Mouse (Mus musculus): ENCODE results near the gene Samd13. TPM values are rescaled to one million over a fixed set of nuclear protein-coding genes. Genes with fewer than 3 reads are reported as not detected.

The Samd13 gene
- polyA plus RNA-seq, 2 experiments: 0.06 to 0.15 TPM

DNA sequence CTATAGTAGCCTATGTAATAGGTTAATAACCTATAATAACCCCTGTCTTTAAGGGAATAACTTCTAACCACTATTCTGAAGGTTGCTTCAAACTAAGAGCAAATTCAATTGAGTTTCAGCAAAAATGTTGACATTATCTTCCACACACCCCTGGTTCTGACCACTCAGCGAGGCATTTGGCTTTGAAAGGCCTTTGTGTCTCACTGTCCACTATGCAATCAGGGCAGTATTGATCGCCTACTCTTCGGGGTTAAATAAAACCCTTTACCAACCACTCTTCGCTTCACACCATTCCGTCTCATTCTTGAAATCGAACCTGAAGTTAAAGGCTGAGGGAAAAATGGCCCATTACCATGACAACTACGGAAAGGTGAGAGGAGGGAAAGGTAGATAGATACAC lies 88.5 kb downstream of the Samd13 start:
- Histone ChIP-seq H3K4me2 (ENCODE audit: low read depth) (no peak overlapping the region), H3K4me3 (ENCODE audit: insufficient read depth in 1 of 2, low read depth in 2 of 2, low read length in 2 of 2) (no peak overlapping the region), H3K36me3 (replicated peaks; ENCODE audit: control insufficient read depth, insufficient read depth, low read depth) (no peaks in the 10 kb centered on the region), H3K9ac (replicated peaks) (no peak overlapping the region), H3K9me3 (ENCODE audit: control insufficient read depth, low read length) (no peaks in the 10 kb centered on the region), H3K27ac (no peak overlapping the region), H3K4me1 (replicated peaks; ENCODE audit: control insufficient read depth in 2 of 2, insufficient read depth in 2 of 2, low read length in 1 of 2) (peaks cover 3 to 10% of the 10 kb centered on the region in 2 experiments; a peak in 3 of 4 replicates), H3K27me3 (ENCODE audit: control insufficient read depth, insufficient read depth, low read length) (no peaks in the 10 kb centered on the region)
- no peak for DNase-seq (ENCODE audit: low read depth in 3 of 3, low spot score in 3 of 3)
- ATAC-seq (ENCODE audit: insufficient read depth): no peak
- TF ChIP-seq CTCF (IDR thresholded peaks at IDR 0.05; ENCODE audit: low read depth): no peak
- TF ChIP-seq EP300 (IDR thresholded peaks at IDR 0.05; ENCODE audit: low read depth): no peak
- WGBS (ENCODE audit: insufficient replicate concordance): 69% methylated on average over 7 of the region's 7 CpGs

DNA sequence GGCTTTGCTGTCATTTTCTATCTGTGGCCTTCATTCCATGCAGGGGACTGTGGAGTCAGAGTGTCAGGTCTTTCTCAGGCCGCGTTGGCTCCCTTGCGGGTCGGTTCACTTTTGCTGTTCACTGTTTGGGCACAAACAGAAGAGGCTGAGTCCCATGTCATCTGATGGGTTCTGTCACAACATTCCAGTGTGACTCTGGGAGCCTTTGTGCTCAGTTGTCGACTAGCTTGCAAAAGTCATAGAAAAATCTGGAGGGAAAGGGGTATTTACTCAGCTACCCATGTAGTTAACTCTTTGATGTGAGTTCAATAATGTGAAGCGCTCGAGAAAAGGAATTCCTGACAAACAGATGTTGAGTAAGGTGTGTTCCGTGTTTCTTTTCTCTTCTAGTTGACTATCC lies 89.0 kb downstream of the Samd13 start:
- ATAC-seq (ENCODE audit: insufficient read depth) (no peak), DNase-seq (ENCODE audit: low read depth in 3 of 3, low spot score in 3 of 3) (no peak)
- H3K27ac ChIP-seq: no peak overlapping the region
- H3K36me3 ChIP-seq (replicated peaks; ENCODE audit: control insufficient read depth, insufficient read depth, low read depth): no peaks in the 10 kb centered on the region
- H3K9me3 ChIP-seq (ENCODE audit: control insufficient read depth, low read length): no peaks in the 10 kb centered on the region
- H3K4me1 ChIP-seq (replicated peaks; ENCODE audit: control insufficient read depth in 2 of 2, insufficient read depth in 2 of 2, low read length in 1 of 2): peaks cover 3 to 10% of the 10 kb centered on the region in 2 experiments; a peak in 2 of 4 replicates
- 69% methylated on average over 8 of the region's 8 CpGs for WGBS (ENCODE audit: insufficient replicate concordance)
- TF ChIP-seq EP300 (IDR thresholded peaks at IDR 0.05; ENCODE audit: low read depth): no peak
- no peak for TF ChIP-seq CTCF (IDR thresholded peaks at IDR 0.05; ENCODE audit: low read depth)
- no peak overlapping the region for H3K4me3 ChIP-seq (ENCODE audit: insufficient read depth in 1 of 2, low read depth in 2 of 2, low read length in 2 of 2)
- H3K9ac ChIP-seq (replicated peaks): no peak overlapping the region
- no peak overlapping the region for H3K4me2 ChIP-seq (ENCODE audit: low read depth)
- H3K27me3 ChIP-seq (ENCODE audit: control insufficient read depth, insufficient read depth, low read length): no peaks in the 10 kb centered on the region

GRCm38 (mm10) chr3:146595440-146595839 lies 90.0 kb downstream of the Samd13 start:
- Histone ChIP-seq H3K4me2 (ENCODE audit: low read depth) (no peak overlapping the region), H3K9ac (replicated peaks) (no peak overlapping the region), H3K27ac (no peak overlapping the region), H3K27me3 (ENCODE audit: control insufficient read depth, insufficient read depth, low read length) (no peaks in the 10 kb centered on the region), H3K36me3 (replicated peaks; ENCODE audit: control insufficient read depth, insufficient read depth, low read depth) (no peaks in the 10 kb centered on the region), H3K9me3 (ENCODE audit: control insufficient read depth, low read length) (no peaks in the 10 kb centered on the region), H3K4me1 (replicated peaks; ENCODE audit: control insufficient read depth in 2 of 2, insufficient read depth in 2 of 2, low read length in 1 of 2) (peaks cover 0 to 7% of the 10 kb centered on the region in 2 experiments; a peak in 2 of 4 replicates), H3K4me3 (ENCODE audit: insufficient read depth in 1 of 2, low read depth in 2 of 2, low read length in 2 of 2) (no peak overlapping the region)
- TF ChIP-seq EP300 (IDR thresholded peaks at IDR 0.05; ENCODE audit: low read depth) (no peak), CTCF (IDR thresholded peaks at IDR 0.05; ENCODE audit: low read depth) (no peak)
- no peak for ATAC-seq (ENCODE audit: insufficient read depth)
- DNase-seq (ENCODE audit: low read depth in 3 of 3, low spot score in 3 of 3): no peak
- WGBS (ENCODE audit: insufficient replicate concordance): 58% methylated on average over 6 of the region's 6 CpGs

Other genes with a start within 250 kb of the Samd13 start
- gene Ctbs, start 235.8 kb downstream of the Samd13 start, polyA plus RNA-seq (2012; rRNA removed): 1.3 and 1.7 TPM in 2 replicates
- 5.2 and 5.4 TPM in 2 replicates for gene Ctbs, start 235.8 kb downstream of the Samd13 start, polyA plus RNA-seq (2014; fragmentation: Nextera tagmentation; extraction: Ambion mirVana)
- gene Spata1, start 185.8 kb downstream of the Samd13 start, polyA plus RNA-seq (2012; rRNA removed): 0.30 and 0.93 TPM in 2 replicates
- 0.32 and 0.65 TPM in 2 replicates for gene Spata1, start 185.8 kb downstream of the Samd13 start, polyA plus RNA-seq (2014; fragmentation: Nextera tagmentation; extraction: Ambion mirVana)
- 115 and 136 TPM in 2 replicates for gene Gng5, start 185.8 kb downstream of the Samd13 start, polyA plus RNA-seq (2012; rRNA removed)
- 559 and 595 TPM in 2 replicates for gene Gng5, start 185.8 kb downstream of the Samd13 start, polyA plus RNA-seq (2014; fragmentation: Nextera tagmentation; extraction: Ambion mirVana)
- 13.5 and 20.6 TPM in 2 replicates for gene Rpf1, start 164.2 kb downstream of the Samd13 start, polyA plus RNA-seq (2012; rRNA removed)
- 32.4 and 32.7 TPM in 2 replicates for gene Rpf1, start 164.2 kb downstream of the Samd13 start, polyA plus RNA-seq (2014; fragmentation: Nextera tagmentation; extraction: Ambion mirVana)
- gene Uox, start 115.2 kb downstream of the Samd13 start, polyA plus RNA-seq (2012; rRNA removed): 2.5 and 4.3 TPM in 2 replicates
- gene Uox, start 115.2 kb downstream of the Samd13 start, polyA plus RNA-seq (2014; fragmentation: Nextera tagmentation; extraction: Ambion mirVana): 6.4 and 7.1 TPM in 2 replicates
- 0.45 and 0.52 TPM in 2 replicates for gene Dnase2b, start 70.0 kb downstream of the Samd13 start, polyA plus RNA-seq (2012; rRNA removed)
- gene Dnase2b, start 70.0 kb downstream of the Samd13 start, polyA plus RNA-seq (2014; fragmentation: Nextera tagmentation; extraction: Ambion mirVana): 1.4 TPM in 2 replicates
- gene 4930503B20Rik, start 34.3 kb downstream of the Samd13 start, polyA plus RNA-seq (2012; rRNA removed): not detected in 2 replicates
- gene 4930503B20Rik, start 34.3 kb downstream of the Samd13 start, polyA plus RNA-seq (2014; fragmentation: Nextera tagmentation; extraction: Ambion mirVana): not detected in 2 replicates
- gene Prkacb, start 127.4 kb upstream of the Samd13 start, polyA plus RNA-seq (2012; rRNA removed): 4.8 and 6.1 TPM in 2 replicates
- 10.9 and 12.5 TPM in 2 replicates for gene Prkacb, start 127.4 kb upstream of the Samd13 start, polyA plus RNA-seq (2014; fragmentation: Nextera tagmentation; extraction: Ambion mirVana)
- gene Ttll7, start 166.8 kb upstream of the Samd13 start, polyA plus RNA-seq (2012; rRNA removed): 0.23 and 0.34 TPM in 2 replicates
- 0.47 and 0.48 TPM in 2 replicates for gene Ttll7, start 166.8 kb upstream of the Samd13 start, polyA plus RNA-seq (2014; fragmentation: Nextera tagmentation; extraction: Ambion mirVana)